Mouse (Mus musculus) fibroblast of lung, adult 2 months (primary cell): Measurements from ENCODE around the gene Uqcc3.
A peak's percentile ranks its signal among the peaks of the same experiment; 100 is the strongest.
"Not testable (repeated sequence)": the region's sequence is repeated elsewhere in the genome, so short reads cannot be mapped to it uniquely, and the experiment has no call there.

Experiments used
- DNase-seq: peaks from one replicate; pipeline ENCODE4 v3.0.0-alpha.2; 2011; ENCODE audit warnings: low read depth

The Uqcc3 gene

GRCm38 (mm10) chr19:8880311-8881033, at the start of gene Uqcc3:
Uqcc3 (minus strand) TSS chr19:8880923.
- peak; percentile 67 for DNase-seq

GRCm38 (mm10) chr19:8930117-8930516, 49.4 kb upstream of the Uqcc3 start:
- no peak for DNase-seq

GRCm38 (mm10) chr19:8929224-8930088, 48.7 kb upstream of the Uqcc3 start, which contains the start of the genes Rom1 and Eml3:
Rom1 (minus strand) TSS chr19:8929356.
Eml3 (plus strand) TSS chr19:8929552.
- peak; percentile 56 for DNase-seq

- DNase-seq, result no peak
Observed at GRCm38 (mm10) chr19:8928689-8929223, 48.0 kb upstream of the Uqcc3 start.

GRCm38 (mm10) chr19:8927891-8928525, 47.3 kb upstream of the Uqcc3 start:
- no peak for DNase-seq

GRCm38 (mm10) chr19:8926766-8927165, 46.0 kb upstream of the Uqcc3 start:
- DNase-seq, result no peak

GRCm38 (mm10) chr19:8921741-8922140, 41.0 kb upstream of the Uqcc3 start:
- no peak for DNase-seq

- no peak for DNase-seq
Observed at GRCm38 (mm10) chr19:8920836-8921291, 40.1 kb upstream of the Uqcc3 start.

GRCm38 (mm10) chr19:8920073-8920736, 39.5 kb upstream of the Uqcc3 start, which contains the start of gene B3gat3:
B3gat3 (plus strand) TSS chr19:8920374.
- DNase-seq, result peak; percentile 83

- no peak for DNase-seq
Observed at GRCm38 (mm10) chr19:8919684-8920072, 39.0 kb upstream of the Uqcc3 start.

GRCm38 (mm10) chr19:8919000-8919399, 38.3 kb upstream of the Uqcc3 start:
- no peak for DNase-seq

- no peak for DNase-seq
Observed at GRCm38 (mm10) chr19:8914212-8914611, 33.5 kb upstream of the Uqcc3 start.

- DNase-seq, result no peak
Observed at GRCm38 (mm10) chr19:8911810-8912209, 31.1 kb upstream of the Uqcc3 start.

- DNase-seq, result no peak
Observed at GRCm38 (mm10) chr19:8908531-8908930, 27.8 kb upstream of the Uqcc3 start.

- DNase-seq, result no peak
Observed at GRCm38 (mm10) chr19:8903412-8903811, 22.7 kb upstream of the Uqcc3 start.

- DNase-seq, result no peak
Observed at GRCm38 (mm10) chr19:8899079-8899478, 18.4 kb upstream of the Uqcc3 start.

GRCm38 (mm10) chr19:8898576-8898975, 17.9 kb upstream of the Uqcc3 start:
- DNase-seq, result no peak

- DNase-seq, result peak; percentile 80
Observed at GRCm38 (mm10) chr19:8897865-8898495, 17.3 kb upstream of the Uqcc3 start, which contains the start of gene Ganab. Ganab (plus strand) TSS chr19:8898071.

GRCm38 (mm10) chr19:8897211-8897864, 16.6 kb upstream of the Uqcc3 start:
- DNase-seq, result not testable (repeated sequence)

- DNase-seq, result not testable (repeated sequence)
Observed at GRCm38 (mm10) chr19:8896231-8896630, 15.5 kb upstream of the Uqcc3 start.
